Mouse (Mus musculus): ENCODE measurements at regions not wholly inside any gene's neighbourhood (a gene's known extent, or its start where the extent isn't known, plus 50 kb on each side); places are given as distances from the start of the nearest gene placed in this dataset.

DNA sequence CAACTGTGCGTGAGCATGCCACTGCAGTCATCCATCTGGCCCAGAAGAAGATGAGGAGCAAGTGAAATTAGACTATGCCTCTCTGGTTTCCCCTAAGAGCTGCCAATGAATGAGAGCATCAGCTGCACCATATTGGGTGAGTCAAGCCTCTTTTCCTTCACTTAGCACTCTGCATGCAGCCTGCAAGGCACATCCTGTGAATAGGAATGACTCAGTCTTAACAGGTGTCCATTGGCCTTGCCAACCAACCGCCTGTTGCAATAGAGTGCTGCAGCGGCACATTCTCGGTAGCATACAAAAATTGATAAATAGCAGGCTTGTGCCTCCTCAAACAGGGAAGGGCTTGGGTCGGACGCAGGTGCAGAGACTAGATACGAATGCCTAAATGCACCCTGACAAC is 808.7 kb downstream of the Gsdmc2 start:
- no peak for DNase-seq (ENCODE audit: low spot score in 2 of 2)

DNA sequence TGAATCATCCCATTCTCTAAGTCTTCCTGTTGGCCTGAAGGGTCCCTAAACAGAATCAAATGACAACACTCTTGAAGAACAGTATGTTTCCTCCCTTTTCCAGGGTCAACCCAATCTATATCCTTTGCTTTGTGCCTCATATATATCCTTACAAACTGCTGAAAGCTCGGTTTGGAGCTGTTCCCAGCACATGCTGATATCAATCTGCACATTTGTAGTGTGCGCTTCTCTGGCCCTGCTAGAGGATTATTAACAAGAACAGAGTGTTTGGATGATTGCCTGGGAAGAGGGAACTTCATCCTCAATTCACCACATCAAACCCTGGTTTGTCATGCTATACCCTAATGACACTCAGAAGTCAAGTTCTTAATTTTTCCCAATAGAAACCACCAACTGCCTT is 824.2 kb downstream of the Gsdmc2 start:
- no peak for DNase-seq (ENCODE audit: low spot score in 2 of 2)

DNA sequence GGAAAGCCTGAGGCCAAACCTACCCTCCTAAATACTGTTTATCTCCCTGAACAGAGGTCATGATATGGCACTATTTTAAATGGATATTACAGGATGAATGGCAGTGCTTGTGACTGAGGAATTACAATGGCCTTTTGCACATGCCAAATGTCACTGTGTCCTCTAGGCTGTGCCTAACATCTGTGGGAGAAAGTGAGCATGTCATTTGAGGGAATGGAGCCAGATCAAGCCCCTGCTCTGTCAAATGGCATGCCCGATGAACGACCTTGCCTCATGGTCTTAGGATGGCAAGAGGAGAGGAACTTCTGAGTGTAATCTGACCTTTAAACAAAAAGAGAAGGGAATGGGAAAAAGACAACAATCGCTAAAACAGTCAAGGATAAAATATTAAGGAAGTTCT is 827.0 kb downstream of the Gsdmc2 start:
- no peak for DNase-seq (ENCODE audit: low spot score in 2 of 2)

DNA sequence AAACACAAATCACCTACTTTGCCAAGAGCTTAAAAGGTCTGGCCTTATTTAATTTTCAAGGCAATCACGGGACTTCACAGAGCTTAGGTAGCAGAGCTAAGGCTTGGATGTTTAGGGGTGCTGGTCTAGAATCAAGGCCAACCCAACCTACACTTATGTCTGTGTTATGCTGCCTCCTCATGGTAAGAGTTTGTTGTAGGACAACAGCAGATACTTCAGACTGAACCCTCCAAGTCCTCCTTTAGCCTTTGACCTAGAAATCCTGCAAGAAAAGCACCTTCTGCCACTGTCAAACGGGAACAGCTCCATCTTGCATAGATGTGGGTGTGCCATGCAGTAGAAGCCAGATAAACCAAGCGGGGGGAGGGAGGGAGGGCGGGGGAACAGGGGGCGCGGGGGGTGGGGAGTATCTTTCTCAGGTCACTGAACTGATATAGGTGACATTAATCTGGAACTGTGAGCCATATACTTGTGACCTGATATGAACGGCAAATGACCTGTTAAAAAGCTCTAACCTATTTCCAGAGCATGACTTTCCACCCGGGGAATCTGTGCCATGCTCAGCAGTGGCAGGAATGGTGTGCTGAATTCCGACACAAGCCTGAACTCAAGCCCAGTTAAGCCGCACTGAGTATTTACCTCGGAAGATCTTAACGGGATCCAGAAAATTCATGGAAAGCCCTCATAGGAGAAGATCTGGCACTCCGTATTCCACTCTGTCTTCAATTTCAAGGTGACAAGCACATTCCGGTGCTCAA is 838.3 kb downstream of the Gsdmc2 start:
- DNase-seq (ENCODE audit: low spot score in 2 of 2), result no peak

DNA sequence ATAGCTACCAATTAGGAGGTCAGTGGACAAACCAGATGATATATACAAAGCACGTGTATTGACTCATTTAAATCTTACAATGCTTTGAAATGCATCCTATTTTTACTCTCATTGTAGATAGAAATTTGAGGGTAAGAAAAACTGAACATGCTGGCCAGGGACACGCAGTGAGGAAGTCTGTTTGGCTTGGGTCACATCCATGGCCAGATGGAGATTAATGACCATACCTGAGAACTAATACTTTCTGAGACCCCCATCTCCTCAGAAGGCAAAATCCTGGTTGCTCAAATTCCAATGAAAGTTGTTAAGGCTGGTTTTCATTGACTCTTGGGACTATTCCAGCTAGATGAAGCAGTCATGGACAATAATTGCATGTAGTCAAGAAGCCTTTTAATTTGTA is 850.3 kb downstream of the Gsdmc2 start:
- no peak for DNase-seq (ENCODE audit: low spot score in 2 of 2)

DNA sequence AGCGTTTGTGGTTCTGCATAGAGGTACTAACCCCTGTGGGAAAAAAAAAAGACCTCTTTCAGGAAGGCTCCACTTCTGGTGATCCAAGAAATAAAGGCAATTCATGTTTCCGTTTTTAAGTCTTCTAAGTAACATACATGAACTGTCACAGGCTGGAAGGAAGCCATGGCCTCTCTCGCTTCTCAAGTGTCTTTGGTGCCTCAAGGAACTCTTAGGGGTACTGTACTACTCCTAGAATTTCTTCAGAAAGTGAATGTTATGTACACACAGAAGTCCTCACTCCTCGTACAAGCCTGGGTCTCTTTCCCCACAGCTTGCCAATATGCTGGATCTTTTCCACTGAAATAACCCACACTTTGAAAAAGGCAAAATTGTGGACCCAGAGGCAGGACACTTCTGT is 858.1 kb downstream of the Gsdmc2 start:
- DNase-seq (ENCODE audit: low spot score in 2 of 2), result no peak

DNA sequence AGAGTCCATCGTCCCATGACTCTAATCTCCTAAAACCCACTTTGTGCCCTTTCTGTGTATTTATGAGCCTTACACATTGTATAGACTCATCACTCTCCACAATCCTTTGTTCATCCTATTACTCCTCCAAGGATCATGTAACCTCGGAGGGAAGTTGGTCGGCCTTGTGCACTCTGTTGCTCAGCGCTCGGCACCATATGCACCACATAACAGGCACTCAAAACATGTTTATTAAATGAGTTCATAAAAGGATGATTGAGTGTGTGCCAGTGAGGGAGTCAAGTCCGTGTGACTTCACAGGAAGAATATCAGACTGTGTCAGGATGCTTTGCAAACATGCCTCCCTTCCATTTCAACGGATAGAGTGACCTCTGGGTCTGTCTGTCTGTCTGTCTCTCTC is 858.8 kb downstream of the Gsdmc2 start:
- no peak for DNase-seq (ENCODE audit: low spot score in 2 of 2)

DNA sequence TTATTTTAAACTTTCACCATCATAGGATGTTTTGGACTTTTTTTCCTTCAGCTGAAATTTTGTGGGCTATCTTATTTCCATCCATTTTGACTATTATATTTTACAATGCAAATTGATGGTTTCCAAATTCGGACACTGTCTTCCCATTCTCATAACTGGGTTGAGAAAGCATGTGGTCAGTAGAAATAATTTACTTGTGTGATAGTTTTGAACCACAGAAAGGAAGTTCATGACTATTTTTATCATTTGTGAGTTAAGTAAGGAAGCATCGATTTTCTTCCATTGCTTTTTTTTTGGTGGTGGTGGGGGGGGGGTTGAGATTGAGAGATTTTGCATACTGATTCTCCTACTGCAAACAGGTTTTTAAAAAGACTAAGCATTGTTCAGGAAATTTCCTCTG is 874.4 kb downstream of the Gsdmc2 start:
- DNase-seq (ENCODE audit: low spot score in 2 of 2), result no peak

DNA sequence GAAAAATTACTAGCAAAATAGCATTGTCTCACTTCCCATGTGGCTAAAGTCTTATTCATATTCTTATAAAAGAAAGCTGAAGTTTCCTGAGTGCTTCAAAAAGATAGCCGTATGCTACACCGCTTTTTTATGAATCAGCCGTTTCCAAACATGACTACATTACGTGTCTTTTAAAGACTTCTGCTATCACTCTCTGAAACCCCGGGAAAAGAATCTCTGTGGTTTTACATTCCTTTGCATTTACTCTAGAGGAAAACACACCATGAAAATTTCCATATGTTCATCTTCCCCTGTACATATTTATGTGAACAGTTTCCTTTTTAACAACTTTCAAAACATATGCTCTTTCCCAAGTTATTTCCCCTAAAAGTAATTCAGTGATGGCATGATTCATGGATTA is 882.3 kb downstream of the Gsdmc2 start:
- DNase-seq (ENCODE audit: low spot score in 2 of 2), result no peak

DNA sequence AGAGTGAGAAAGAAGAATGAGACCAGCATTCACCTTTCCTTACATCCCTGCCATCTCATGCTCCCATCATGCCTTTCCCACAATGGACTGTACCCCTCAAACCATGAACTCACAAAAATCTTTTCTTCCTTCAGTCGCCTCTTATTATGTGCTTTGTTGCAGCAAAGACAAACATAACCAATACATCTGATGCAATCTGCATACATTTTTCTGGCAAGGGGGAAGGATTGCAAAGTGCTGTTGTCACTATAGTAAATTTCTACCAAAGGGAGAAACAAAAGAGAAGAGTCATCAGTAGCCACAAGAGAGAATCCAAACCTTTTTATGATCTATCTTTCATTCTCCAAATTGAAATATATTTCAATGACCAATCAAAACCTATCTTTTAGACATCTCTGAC is 884.4 kb downstream of the Gsdmc2 start:
- DNase-seq (ENCODE audit: low spot score in 2 of 2), result no peak

DNA sequence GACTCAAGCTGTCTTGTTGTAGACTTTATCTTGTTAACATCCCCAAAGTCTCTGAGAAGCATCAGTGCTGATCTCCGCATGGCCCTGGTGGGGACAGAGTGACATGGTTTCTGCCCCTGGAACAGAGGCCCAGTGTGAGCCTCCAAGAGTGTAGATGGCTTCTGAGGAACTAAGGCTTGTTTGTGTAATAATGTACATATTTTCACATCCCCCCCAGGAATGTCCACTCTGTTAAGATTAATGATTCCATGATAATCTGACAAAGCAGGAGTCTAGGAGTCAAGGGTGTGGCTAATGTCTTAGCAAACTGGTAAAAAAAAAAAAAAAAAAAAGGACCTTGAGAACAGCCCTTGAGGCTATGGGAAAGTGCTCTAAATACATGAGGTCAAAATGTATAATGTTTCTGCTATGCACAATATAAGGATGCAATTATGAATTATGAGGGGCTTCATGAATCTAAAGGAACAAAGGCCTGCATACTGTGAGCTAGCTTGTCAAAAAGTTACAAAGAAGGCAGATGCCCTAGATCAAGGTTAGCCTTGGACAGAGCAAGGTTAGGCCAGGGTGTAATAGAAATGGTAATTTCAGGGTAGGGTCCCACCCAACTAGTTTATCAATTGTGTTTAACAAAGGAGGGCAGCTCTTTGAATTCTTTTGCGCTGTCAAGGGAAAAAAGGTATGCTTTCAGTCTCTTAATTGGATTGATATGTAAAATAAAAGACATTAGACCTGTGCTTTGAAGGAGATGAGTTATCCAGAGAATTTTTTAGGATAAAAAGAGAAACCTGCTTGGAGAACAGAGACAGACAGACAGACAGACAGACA is 886.3 kb downstream of the Gsdmc2 start:
- no peak for DNase-seq (ENCODE audit: low spot score in 2 of 2)

DNA sequence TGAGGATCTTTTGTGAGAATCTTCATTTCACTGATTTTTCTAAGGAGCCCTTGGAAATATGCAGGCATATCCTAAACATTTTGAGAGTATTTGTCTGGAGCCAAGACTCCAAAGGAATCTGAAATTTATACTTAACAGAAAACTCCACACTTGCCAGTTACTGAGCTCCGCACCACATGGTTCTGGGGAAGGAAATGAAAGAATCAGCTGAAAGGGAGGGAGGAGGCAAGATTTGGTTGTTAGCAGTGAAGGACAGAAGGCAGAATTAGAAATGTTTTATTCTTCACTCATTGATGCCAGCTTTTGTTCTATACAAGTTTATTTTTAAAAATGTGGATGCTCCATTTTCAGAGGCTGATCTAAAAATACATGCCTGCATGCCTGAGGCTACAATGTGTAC is 890.1 kb downstream of the Gsdmc2 start:
- DNase-seq (ENCODE audit: low spot score in 2 of 2), result no peak

DNA sequence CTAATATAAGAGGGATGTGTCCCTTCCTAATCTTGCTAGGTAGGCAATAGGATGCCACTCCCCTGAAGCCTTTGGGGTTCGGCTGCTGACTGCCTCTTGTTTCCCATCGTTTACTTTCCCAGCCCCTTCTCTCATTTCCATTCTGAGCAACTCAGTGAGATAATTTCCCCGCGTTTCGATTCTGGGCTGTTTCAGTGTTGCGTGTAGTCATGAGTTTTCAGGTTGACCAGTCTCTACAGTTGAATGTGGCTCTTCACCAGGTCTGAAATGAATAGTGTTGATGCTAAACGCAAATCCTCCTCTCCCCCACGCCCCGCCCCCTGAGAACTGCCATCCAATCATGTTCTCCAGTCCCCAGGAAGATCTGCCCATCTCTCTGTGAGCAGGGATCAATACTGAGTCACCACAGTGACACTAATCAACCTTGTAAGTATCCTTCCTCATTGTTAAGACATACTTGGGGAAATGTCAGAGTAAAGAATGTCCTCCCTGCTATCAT is 890.6 kb downstream of the Gsdmc2 start:
- no peak for DNase-seq (ENCODE audit: low spot score in 2 of 2)

DNA sequence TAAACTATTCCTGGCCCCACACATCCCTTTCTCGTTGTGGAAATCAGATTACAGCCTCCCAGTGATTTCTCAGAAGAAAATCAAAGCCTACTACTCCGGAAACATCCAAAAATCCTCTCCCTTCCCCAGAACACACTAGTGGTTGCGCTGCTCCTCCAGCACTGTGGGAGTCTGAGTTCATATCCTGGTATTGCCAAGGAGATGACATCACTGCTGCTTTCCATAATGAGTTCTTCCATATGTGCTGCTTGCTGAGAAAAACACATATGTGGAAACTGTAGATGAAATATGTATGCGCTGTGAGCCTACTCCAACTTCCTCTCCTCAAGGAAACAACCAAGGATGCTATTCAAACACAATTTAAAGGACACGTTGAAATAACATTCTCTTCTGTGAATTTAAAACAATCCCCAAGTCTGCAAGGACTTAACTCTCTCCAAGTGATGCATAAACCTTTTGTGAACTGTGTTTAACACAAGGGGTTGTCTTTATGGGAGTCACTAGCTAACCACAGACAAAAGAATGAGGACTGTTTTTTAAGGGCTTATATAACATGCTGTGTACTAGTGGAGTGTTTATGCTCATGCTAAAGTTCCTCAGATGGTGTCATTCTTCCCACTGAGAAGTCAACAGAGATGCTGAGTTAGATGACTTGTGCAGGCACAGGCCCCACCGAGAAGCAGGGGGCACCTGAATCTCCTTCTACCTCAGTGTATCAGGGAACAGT is 891.6 kb downstream of the Gsdmc2 start:
- DNase-seq (ENCODE audit: low spot score in 2 of 2), result no peak

DNA sequence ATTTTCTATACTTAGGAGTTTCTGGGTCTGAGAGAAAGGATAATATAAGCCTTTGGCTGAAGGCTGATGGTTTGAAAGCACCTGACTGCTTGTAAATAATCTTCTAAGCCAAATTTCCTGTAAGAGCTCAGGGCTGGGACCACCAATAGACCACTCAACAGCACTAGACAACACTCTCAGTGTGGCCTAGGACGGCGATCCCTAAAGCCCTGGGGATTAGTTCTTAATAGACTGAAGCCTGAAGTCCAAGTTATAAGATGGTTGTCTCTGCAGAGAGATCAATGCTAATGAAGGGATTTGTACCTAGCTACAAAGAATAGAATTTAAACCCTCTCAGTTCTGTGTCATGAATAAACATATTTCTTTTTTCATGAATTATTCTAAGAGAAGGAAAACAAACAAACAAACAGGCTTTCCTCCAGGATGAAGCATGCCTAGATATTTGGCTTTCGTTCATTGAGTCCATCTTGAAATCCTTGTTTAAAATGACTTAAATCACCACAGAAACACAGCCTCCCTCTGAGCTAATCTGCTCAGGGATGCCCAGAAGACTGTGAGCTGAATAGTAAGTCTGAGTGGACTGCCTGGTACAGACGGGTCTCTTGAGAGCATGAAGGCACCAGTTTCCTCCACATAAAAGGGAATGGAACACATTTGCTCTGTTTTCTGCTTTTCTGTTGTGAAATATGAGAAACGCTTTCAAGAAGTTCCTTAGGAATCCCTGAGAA is 892.3 kb downstream of the Gsdmc2 start:
- no peak for DNase-seq (ENCODE audit: low spot score in 2 of 2)

DNA sequence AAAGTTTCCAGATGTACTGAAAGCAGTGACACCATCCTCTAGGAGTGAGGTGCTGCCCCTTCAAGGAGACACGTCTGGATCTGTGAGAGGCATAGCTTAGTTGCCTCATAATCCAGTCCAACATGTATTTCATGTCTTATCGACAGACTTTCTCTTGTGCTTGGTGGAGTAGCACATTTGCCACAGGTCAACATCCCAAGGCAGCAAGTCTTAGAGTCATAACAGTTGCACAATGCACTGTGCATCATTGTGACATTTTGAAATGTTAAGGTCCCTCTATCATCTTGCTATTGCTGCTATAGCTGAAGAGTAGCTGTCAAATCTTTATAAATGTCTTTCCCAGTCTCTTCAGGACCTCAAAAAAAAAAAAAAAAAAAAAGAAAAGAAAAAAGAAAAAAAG is 905.6 kb downstream of the Gsdmc2 start:
- no peak for DNase-seq (ENCODE audit: low spot score in 2 of 2)

DNA sequence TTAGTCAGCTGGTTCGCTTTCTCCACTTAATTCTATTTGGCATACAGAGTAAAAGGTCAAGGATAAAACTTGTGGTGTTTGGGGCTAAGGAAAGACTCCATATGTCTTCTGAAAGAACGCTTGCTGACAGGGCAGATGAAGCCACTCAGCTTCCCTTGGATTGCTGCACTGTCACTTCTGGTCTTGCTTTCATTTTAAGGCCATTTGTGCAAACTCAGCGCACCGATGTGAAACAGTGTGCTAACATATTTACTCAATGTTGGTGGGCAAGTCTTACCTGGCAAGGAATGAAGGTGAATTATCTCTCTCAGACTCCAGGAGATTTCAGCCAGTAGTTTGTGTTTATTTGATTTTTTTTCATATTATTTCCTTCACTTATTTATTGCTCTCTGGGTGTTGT is 907.2 kb downstream of the Gsdmc2 start:
- DNase-seq (ENCODE audit: low spot score in 2 of 2), result no peak

DNA sequence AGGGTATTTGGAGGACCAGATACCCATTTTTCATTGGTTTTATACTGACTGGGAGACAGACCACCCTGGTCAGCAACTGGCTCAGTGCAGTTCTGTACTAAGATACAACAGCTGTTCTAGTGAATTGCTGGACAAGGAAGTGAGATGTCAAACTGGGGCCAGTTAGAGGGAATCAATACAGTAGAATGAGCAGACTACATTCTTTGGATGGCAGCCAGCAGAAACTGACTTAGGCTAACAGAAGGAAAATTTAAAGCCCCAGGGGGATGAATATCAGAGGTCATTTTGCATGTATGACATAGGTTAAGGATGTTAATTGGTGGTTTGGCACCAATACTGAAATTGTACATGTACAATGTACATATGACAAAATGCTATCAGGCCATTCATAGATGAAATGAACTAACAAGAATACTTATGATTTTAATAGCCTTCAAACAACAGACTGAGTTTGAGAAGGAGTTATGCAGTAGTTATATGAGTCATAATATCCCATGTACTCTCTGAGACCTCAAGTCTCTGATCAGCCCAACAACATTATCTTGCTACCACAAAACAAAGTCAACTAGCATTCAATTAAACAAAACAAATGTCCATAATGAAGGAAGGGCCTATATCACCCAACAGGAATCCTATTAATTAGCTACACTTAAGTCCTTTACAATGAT is 910.3 kb downstream of the Gsdmc2 start:
- no peak for DNase-seq (ENCODE audit: low spot score in 2 of 2)

DNA sequence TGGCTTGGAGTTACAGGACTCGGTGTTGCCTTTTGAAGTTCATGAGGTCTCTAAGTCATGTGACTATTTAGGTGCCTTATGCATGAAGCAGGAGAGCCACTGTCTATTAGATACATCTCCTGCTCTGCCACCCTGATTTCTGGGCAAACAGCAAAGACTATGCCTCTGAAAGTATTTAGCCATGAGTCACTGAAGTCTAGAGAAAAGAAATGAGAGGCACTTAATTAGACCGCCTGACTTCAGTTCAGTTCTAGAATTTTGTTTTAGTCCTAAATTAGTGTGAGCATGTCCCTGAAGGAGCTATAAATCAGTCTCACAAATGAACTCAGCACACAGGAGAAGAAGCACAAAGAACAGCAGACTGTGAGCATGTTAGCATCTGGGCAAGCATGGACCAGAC is 924.5 kb downstream of the Gsdmc2 start:
- no peak for DNase-seq (ENCODE audit: low spot score in 2 of 2)

DNA sequence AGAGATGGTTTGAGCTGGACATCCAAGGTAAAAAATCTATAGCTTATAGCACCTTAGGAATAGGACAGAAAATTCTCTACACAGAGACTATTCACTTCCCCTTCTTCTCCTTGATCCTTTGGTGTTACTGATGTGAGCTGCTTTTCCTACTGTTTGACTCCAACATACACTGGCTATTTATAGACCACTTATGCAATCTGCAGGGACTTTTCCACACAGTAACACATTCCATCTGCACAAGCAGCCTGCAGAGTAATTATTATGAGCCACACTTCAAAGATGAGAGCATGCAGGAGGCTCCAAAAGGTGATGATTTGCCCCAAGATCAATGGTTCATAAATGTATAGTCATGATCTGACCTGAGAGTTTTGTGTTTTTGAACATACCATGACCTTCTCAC is 925.7 kb downstream of the Gsdmc2 start:
- no peak for DNase-seq (ENCODE audit: low spot score in 2 of 2)

DNA sequence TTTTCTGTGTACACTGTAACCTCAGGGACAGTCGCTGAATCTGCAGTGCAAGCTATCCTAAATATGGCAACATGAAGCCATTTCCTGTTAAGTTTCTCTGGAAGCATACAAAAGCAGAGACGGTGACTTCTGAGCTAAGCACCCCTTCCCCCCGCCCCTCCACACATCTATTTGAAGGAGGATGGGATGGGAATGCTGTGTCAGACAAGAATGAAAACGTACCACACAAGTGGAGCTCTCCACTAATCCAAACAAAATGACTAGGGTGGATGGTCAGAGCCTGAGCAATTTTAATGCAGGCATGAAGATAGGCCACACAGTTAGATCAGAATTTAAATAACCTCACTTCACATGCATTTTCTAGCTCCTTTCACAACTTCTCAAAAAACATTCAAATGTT is 936.6 kb downstream of the Gsdmc2 start:
- no peak for DNase-seq (ENCODE audit: low spot score in 2 of 2)
